Mouse (Mus musculus): ENCODE measurements around the gene H2al2c. TPM values are rescaled to one million over a fixed set of nuclear protein-coding genes. Genes with fewer than 3 reads are reported as not detected.
"Not testable (repeated sequence)": the region's sequence is repeated elsewhere in the genome, so short reads cannot be mapped to it uniquely, and the experiment has no call there.

The H2al2c gene
- total RNA-seq (2021), result not detected
- long read RNA-seq, experiment 1, result 0 reads
- long read RNA-seq, experiment 2, result 0 reads

- DNase-seq (ENCODE audit: low spot score in 2 of 2); intact Hi-C loops (cut with DNase I): not testable (repeated sequence)
Measured at GRCm38 (mm10) chrY:2598799-2599198, at the start of gene H2al2c. TSS of gene H2al2c (plus strand) at chrY:2599099.

Other genes with a start within 250 kb of the H2al2c start
- not detected for gene Sry, start 64.6 kb downstream of the H2al2c start, total RNA-seq (2021)
- gene H2al2b, start 121.6 kb downstream of the H2al2c start, total RNA-seq (2021), result not detected
- gene Gm4064, start 197.1 kb downstream of the H2al2c start, total RNA-seq (2021), result not detected
- not detected for gene Rbmy, start 231.6 kb downstream of the H2al2c start, total RNA-seq (2021)
- gene Gm10256, start 231.6 kb downstream of the H2al2c start, total RNA-seq (2021), result not detected